Mouse (Mus musculus) thymus, postnatal 36 days (tissue): Measurements from ENCODE around the gene Pspn.

Experiments
- DNase-seq, 2 experiments: peaks; one replicate each; pipeline ENCODE4 v3.0.0; 2022; ENCODE audit warnings: mixed read lengths in 2 of 2

The Pspn gene

GRCm38 (mm10) chr17:56958667-56959066, 41.2 kb downstream of the Pspn start:
- DNase-seq, result no peak

- peak; percentile 13 to 35 for DNase-seq
Observed at GRCm38 (mm10) chr17:56957763-56958429, 41.9 kb downstream of the Pspn start.

GRCm38 (mm10) chr17:56954871-56955270, 44.9 kb downstream of the Pspn start:
- DNase-seq, result no peak

- no peak for DNase-seq
Observed at GRCm38 (mm10) chr17:56952639-56953038, 47.2 kb downstream of the Pspn start.

- peak; percentile 58 to 70 for DNase-seq
Observed at GRCm38 (mm10) chr17:56950915-56951314, 48.9 kb downstream of the Pspn start.
